Mouse (Mus musculus) MEL (cell line): ENCODE data around the gene Zcchc24. TPM values are rescaled to one million over a fixed set of nuclear protein-coding genes. Genes with fewer than 3 reads are reported as not detected.

ENCODE experiments used
- DNase-seq: peaks from one replicate; pipeline ENCODE4 v3.0.0; 2011; ENCODE audit warnings: low read depth, low spot score
- H3K27ac ChIP-seq: 2 replicates; pipeline ENCODE4 v1.5.1; 2012; ENCODE audit warnings: low read depth, mild to moderate bottlenecking, control low read depth, low read length, moderate library complexity; ENCODE audit not compliant: control insufficient read depth
- H3K27me3 ChIP-seq, 2 experiments: fragments of 150-350 bp in 1 of 2; sonication (generic) in 1 of 2; 2 replicates each; pipeline ENCODE4 v1.6.1; 2012; ENCODE audit warnings: low read length in 2 of 2, mild to moderate bottlenecking in 2 of 2, improper control_type of control experiment in 1 of 2, moderate library complexity in 1 of 2; ENCODE audit not compliant: insufficient read depth in 2 of 2, control insufficient read depth in 1 of 2
- H3K36me3 ChIP-seq, 2 experiments: 2 replicates each; pipeline ENCODE4 v1.6.1; 2012 to 2014; ENCODE audit warnings: low read length in 2 of 2, improper control_type of control experiment in 1 of 2, inconsistent platforms in 1 of 2, mild to moderate bottlenecking in 1 of 2; ENCODE audit not compliant: insufficient read depth in 2 of 2, control insufficient read depth in 1 of 2
- H3K4me1 ChIP-seq, 2 experiments: fragments of 150-350 bp in 1 of 2; sonication (generic) in 1 of 2; 2 replicates each; pipeline ENCODE4 v1.6.1; 2012; ENCODE audit warnings: low read length in 2 of 2, improper control_type of control experiment in 1 of 2, mild to moderate bottlenecking in 1 of 2; ENCODE audit not compliant: insufficient read depth in 2 of 2, control insufficient read depth in 1 of 2
- H3K4me3 ChIP-seq, 2 experiments: fragments of 150-350 bp in 1 of 2; sonication (generic) in 1 of 2; 2 replicates each; pipeline ENCODE4 v1.5.1; 2012; ENCODE audit warnings: low read depth in 2 of 2, low read length in 2 of 2, mild to moderate bottlenecking in 2 of 2, moderate library complexity in 2 of 2, control low read depth in 1 of 2, improper control_type of control experiment in 1 of 2; ENCODE audit not compliant: control insufficient read depth in 1 of 2, insufficient read depth in 1 of 2
- H3K79me2 ChIP-seq: 2 replicates; pipeline ENCODE4 v1.6.1; 2012; ENCODE audit warnings: mild to moderate bottlenecking, low read length, moderate library complexity; ENCODE audit not compliant: control insufficient read depth, poor library complexity, insufficient read depth
- H3K9ac ChIP-seq: 2 replicates; pipeline ENCODE4 v1.6.1; 2012; ENCODE audit warnings: low read depth, mild to moderate bottlenecking, control low read depth, low read length, moderate library complexity; ENCODE audit not compliant: control insufficient read depth, poor library complexity, severe bottlenecking
- H3K9me3 ChIP-seq: fragments of 150-350 bp; sonication (generic); replicated peaks from 2 replicates; pipeline ENCODE4 v1.6.1; 2012; ENCODE audit warnings: mild to moderate bottlenecking, low read length, improper control_type of control experiment, moderate library complexity; ENCODE audit not compliant: insufficient read depth
- BHLHE40 ChIP-seq: IDR thresholded peaks from 2 replicates; pipeline ENCODE4 v1.6.1; 2012; ENCODE audit warnings: low read depth, mild to moderate bottlenecking, inconsistent platforms, low read length, improper control_type of control experiment, borderline replicate concordance
- ETS1 ChIP-seq: IDR thresholded peaks from 2 replicates; pipeline ENCODE4 v1.6.1; 2012; ENCODE audit warnings: low read depth, mild to moderate bottlenecking, inconsistent platforms, low read length, improper control_type of control experiment, moderate library complexity
- GATA1 ChIP-seq: IDR thresholded peaks from 2 replicates; pipeline ENCODE4 v1.6.1; 2011; ENCODE audit warnings: low read depth, low read length, improper control_type of control experiment
- JUND ChIP-seq: IDR thresholded peaks from 2 replicates; pipeline ENCODE4 v1.6.1; 2011; ENCODE audit warnings: low read depth, mild to moderate bottlenecking, improper control_type of control experiment, low read length
- KAT2A ChIP-seq: conservative IDR thresholded peaks from 2 replicates; pipeline ENCODE4 v1.6.1; 2012; ENCODE audit warnings: low read depth, low read length, improper control_type of control experiment, inconsistent platforms
- MYB ChIP-seq: IDR thresholded peaks from 2 replicates; pipeline ENCODE4 v1.6.1; 2011; ENCODE audit warnings: mild to moderate bottlenecking, low read depth, low read length, improper control_type of control experiment
- MYC ChIP-seq: IDR thresholded peaks from 2 replicates; pipeline ENCODE4 v1.6.1; 2011; ENCODE audit warnings: low read depth, mild to moderate bottlenecking, low read length, improper control_type of control experiment, moderate library complexity
- NRF1 ChIP-seq: IDR thresholded peaks from 2 replicates; pipeline ENCODE4 v1.6.1; 2014; ENCODE audit warnings: low read depth, mild to moderate bottlenecking, inconsistent platforms, low read length, improper control_type of control experiment, moderate library complexity; ENCODE audit not compliant: poor library complexity, insufficient read depth, severe bottlenecking
- POLR2A ChIP-seq, 2 experiments: IDR thresholded peaks; 2 replicates each; pipeline ENCODE4 v1.6.1; 2011 to 2012; ENCODE audit warnings: low read length in 2 of 2, mild to moderate bottlenecking in 2 of 2, control low read depth in 1 of 2, improper control_type of control experiment in 1 of 2, low read depth in 1 of 2, moderate library complexity in 1 of 2; ENCODE audit not compliant: control insufficient read depth in 1 of 2, insufficient read depth in 1 of 2, poor library complexity in 1 of 2
- RAD21 ChIP-seq: IDR thresholded peaks from 2 replicates; pipeline ENCODE4 v1.6.1; 2011; ENCODE audit warnings: mild to moderate bottlenecking, low read depth, low read length, improper control_type of control experiment
- SMC3 ChIP-seq: IDR thresholded peaks from 2 replicates; pipeline ENCODE4 v1.6.1; 2011; ENCODE audit warnings: low read depth, low read length, improper control_type of control experiment
- TAL1 ChIP-seq: IDR thresholded peaks from 2 replicates; pipeline ENCODE4 v1.6.1; 2012; ENCODE audit warnings: mild to moderate bottlenecking, inconsistent platforms, low read length, moderate library complexity, mixed read lengths
- TBP ChIP-seq: IDR thresholded peaks from 2 replicates; pipeline ENCODE4 v1.8.0; 2011; ENCODE audit warnings: low read depth, low read length, improper control_type of control experiment
- USF2 ChIP-seq, 2 experiments: IDR thresholded peaks; 2 replicates each; pipeline ENCODE4 v1.6.1; 2011 to 2012; ENCODE audit warnings: improper control_type of control experiment in 2 of 2, low read length in 2 of 2, borderline replicate concordance in 1 of 2, inconsistent platforms in 1 of 2, low read depth in 1 of 2, mild to moderate bottlenecking in 1 of 2; ENCODE audit not compliant: insufficient read depth in 1 of 2
- ZKSCAN1 ChIP-seq: IDR thresholded peaks from 2 replicates; pipeline ENCODE4 v1.6.1; 2012; ENCODE audit warnings: low read depth, mild to moderate bottlenecking, inconsistent platforms, low read length, improper control_type of control experiment, moderate library complexity
- ZMIZ1 ChIP-seq: IDR thresholded peaks from 2 replicates; pipeline ENCODE4 v1.6.1; 2012; ENCODE audit warnings: low read depth, mild to moderate bottlenecking, inconsistent platforms, low read length, improper control_type of control experiment, moderate library complexity
- ZNF384 ChIP-seq: IDR thresholded peaks from 2 replicates; pipeline ENCODE4 v1.6.1; 2012; ENCODE audit warnings: low read depth, mild to moderate bottlenecking, inconsistent platforms, low read length, improper control_type of control experiment
- polyA plus RNA-seq, 2 experiments: library from polyadenylated mRNA; stranded (reverse) in 1 of 2; unstranded in 1 of 2; fragments of >175 nt in 1 of 2; fragments of >200 nt in 1 of 2; gene quantifications; 2 replicates each; pipeline versions ENCODE4 v1.2.1 to v1.2.4; 2012; ENCODE audit warnings: low replicate concordance in 2 of 2, low read depth in 1 of 2; ENCODE audit not compliant: insufficient read length in 2 of 2, insufficient read depth in 1 of 2, missing spikeins in 1 of 2
- total RNA-seq: library from RNA; depleted of rRNA; stranded (reverse); fragments of 300-350 nt; gene quantifications from 2 replicates; pipeline ENCODE4 v1.2.3, GENCODE M21; 2012

Zcchc24 gene
- total and polyA plus RNA-seq, 3 experiments: 2.3 to 8.7 TPM; not detected in 1

GRCm38 (mm10) chr14:25761184-25761583, 7.7 kb downstream of the Zcchc24 start:
- Histone ChIP-seq H3K27me3 (no peaks in the 10 kb centered on the region), H3K27ac (no peak overlapping the region), H3K4me3 (no peak overlapping the region), H3K79me2 (no peaks in the 10 kb centered on the region), H3K9ac (no peak overlapping the region), H3K36me3 (peaks cover 0 to 2% of the 10 kb centered on the region in 2 experiments; a peak in 1 of 4 replicates), H3K4me1 (peaks cover 6 to 15% of the 10 kb centered on the region in 2 experiments; a peak in 2 of 4 replicates)
- no peak for DNase-seq
- no peak for TF ChIP-seq ZKSCAN1
- TF ChIP-seq KAT2A: no peak
- TF ChIP-seq ZMIZ1: no peak
- no peak for TF ChIP-seq BHLHE40
- no peak for TF ChIP-seq NRF1
- TF ChIP-seq JUND: no peak
- TF ChIP-seq MYB: no peak
- no peak for TF ChIP-seq RAD21
- no peak for TF ChIP-seq MYC
- TF ChIP-seq POLR2A (IDR thresholded peaks at IDR 0.05; ENCODE audit: control insufficient read depth in 1 of 2, insufficient read depth in 1 of 2, low read depth in 1 of 2, low read length in 2 of 2, poor library complexity in 1 of 2): no peak
- TF ChIP-seq, all 39 proteins: peak for 0
- H3K9me3 ChIP-seq: no peaks in the 10 kb centered on the region

- H3K9ac ChIP-seq: no peak overlapping the region
- H3K36me3 ChIP-seq: peaks cover 0 to 2% of the 10 kb centered on the region in 2 experiments; a peak in 1 of 4 replicates
- TF ChIP-seq TAL1 (no peak), NRF1 (no peak), GATA1 (no peak), USF2 (IDR thresholded peaks at IDR 0.05; ENCODE audit: borderline replicate concordance in 1 of 2, insufficient read depth in 1 of 2, low read depth in 1 of 2, low read length in 2 of 2) (no peak), ZNF384 (no peak), TBP (no peak), ETS1 (no peak), MYC (no peak), SMC3 (no peak)
- no peak for DNase-seq
- no peak overlapping the region for H3K4me3 ChIP-seq
- H3K4me1 ChIP-seq: peaks cover 6 to 15% of the 10 kb centered on the region in 2 experiments; a peak in 2 of 4 replicates
- no peak overlapping the region for H3K27ac ChIP-seq
- no peaks in the 10 kb centered on the region for H3K27me3 ChIP-seq
- H3K9me3 ChIP-seq: no peaks in the 10 kb centered on the region
- H3K79me2 ChIP-seq: no peaks in the 10 kb centered on the region
Measured at GRCm38 (mm10) chr14:25759981-25760537, 8.8 kb downstream of the Zcchc24 start.
